In genomic region chr9:41118065-41118464, GRCm38 (mm10) we compare ENCODE assay signal across 9 mouse cellular contexts. TPM values are rescaled to one million over a fixed set of nuclear protein-coding genes. Genes with fewer than 3 reads are reported as not detected.
A peak's percentile ranks its signal among the peaks of the same experiment; 100 is the strongest.
DNase-seq lines count a peak whose midpoint lies in the region; ATAC-seq and TF ChIP-seq lines count a peak whose summit lies in the region.
"Had no signal": no experiment of that assay in that cellular context is flagged by ENCODE, and none has a peak within 500 bp of the region (broad histone marks: within the 10 kb centered on the region; RNA-seq: fewer than 3 reads in every experiment).

No protein-coding gene starts in this region.

- H3K4me1 ChIP-seq in heart, embryonic 12.5 days (replicated peaks) = peaks cover 57% of the 10 kb centered on the region
- no peaks in the 10 kb centered on the region for H3K4me1 ChIP-seq in stomach, embryonic 14.5 days (ENCODE audit: control insufficient read depth, insufficient read depth, low read length)
- no peaks in the 10 kb centered on the region for H3K4me1 ChIP-seq in stomach, postnatal 0 days (replicated peaks; ENCODE audit: control insufficient read depth, insufficient read depth)
- H3K4me1 ChIP-seq in liver, embryonic 14.5 days (replicated peaks; ENCODE audit: control insufficient read depth in 2 of 2, insufficient read depth in 2 of 2, low read length in 1 of 2) = peaks cover 4 to 19% of the 10 kb centered on the region in 2 experiments; a peak in 3 of 4 replicates

- DNase-seq in heart, postnatal 4 days = no peak
- no peak for DNase-seq in stomach, postnatal 0 days (ENCODE audit: low spot score)
- peak; percentile 39 to 48 (median 47) for DNase-seq in liver, embryonic 14.5 days (ENCODE audit: low read depth in 3 of 3, low spot score in 3 of 3)
- no peak for DNase-seq in B cell, adult 2 months
- no peak for DNase-seq in ovary, postnatal 36 days (ENCODE audit: low spot score)
- DNase-seq in adrenal gland, adult 18-20 months (ENCODE audit: low spot score in 2 of 2) = no peak

- H3K4me3 ChIP-seq in heart, embryonic 12.5 days = no peak overlapping the region
- no peak overlapping the region for H3K4me3 ChIP-seq in stomach, embryonic 14.5 days (ENCODE audit: low read depth, low read length)
- H3K4me3 ChIP-seq in stomach, postnatal 0 days (ENCODE audit: low read depth, low read length) = no peak overlapping the region
- H3K4me3 ChIP-seq in liver, embryonic 14.5 days (ENCODE audit: insufficient read depth in 1 of 2, low read depth in 2 of 2, low read length in 2 of 2) = no peak overlapping the region
- H3K4me3 ChIP-seq: hindbrain, embryonic 12.5 days had no signal

- no peaks in the 10 kb centered on the region for H3K36me3 ChIP-seq in heart, embryonic 12.5 days
- H3K36me3 ChIP-seq in stomach, embryonic 14.5 days (ENCODE audit: control insufficient read depth, insufficient read depth, low read length) = no peaks in the 10 kb centered on the region
- H3K36me3 ChIP-seq in stomach, postnatal 0 days (ENCODE audit: control insufficient read depth, insufficient read depth, low read length) = no peaks in the 10 kb centered on the region
- H3K36me3 ChIP-seq in liver, embryonic 14.5 days (replicated peaks; ENCODE audit: control insufficient read depth, insufficient read depth, low read depth) = no peaks in the 10 kb centered on the region
- H3K36me3 ChIP-seq: hindbrain, embryonic 12.5 days had no signal

- peak; percentile 53 for ATAC-seq in heart, embryonic 12.5 days (ENCODE audit: insufficient number of reproducible peaks, low FRiP score)
- peak; percentile 33; the same call in 1 of the 2 replicates for ATAC-seq in stomach, embryonic 14.5 days (ENCODE audit: insufficient number of reproducible peaks, insufficient read depth, low FRiP score, low read depth)
- no peak for ATAC-seq in stomach, postnatal 0 days (ENCODE audit: low FRiP score, low TSS enrichment)
- ATAC-seq in liver, embryonic 14.5 days (ENCODE audit: insufficient read depth) = peak; percentile 97

- H3K9ac ChIP-seq in heart, embryonic 12.5 days = no peak overlapping the region
- no peak overlapping the region for H3K9ac ChIP-seq in stomach, embryonic 14.5 days (replicated peaks; ENCODE audit: low read depth, low read length)
- H3K9ac ChIP-seq in stomach, postnatal 0 days (ENCODE audit: low read length) = no peak overlapping the region
- no peak overlapping the region for H3K9ac ChIP-seq in liver, embryonic 14.5 days (replicated peaks)
- H3K9ac ChIP-seq: hindbrain, embryonic 12.5 days had no signal

- WGBS in heart, embryonic 12.5 days = 29% methylated on average over 7 of the region's 7 CpGs
- 54% methylated on average over 7 of the region's 7 CpGs for WGBS in stomach, embryonic 14.5 days
- WGBS in stomach, postnatal 0 days = 52% methylated on average over 7 of the region's 7 CpGs
- 10% methylated on average over 7 of the region's 7 CpGs for WGBS in liver, embryonic 14.5 days (ENCODE audit: insufficient replicate concordance)

- H3K27ac ChIP-seq in heart, embryonic 12.5 days (ENCODE audit: poor library complexity, severe bottlenecking) = no peak overlapping the region
- H3K27ac ChIP-seq in stomach, embryonic 14.5 days (ENCODE audit: low read length) = no peak overlapping the region
- H3K27ac ChIP-seq in stomach, postnatal 0 days (replicated peaks) = no peak overlapping the region
- no peak overlapping the region for H3K27ac ChIP-seq in liver, embryonic 14.5 days
- H3K27ac ChIP-seq: hindbrain, embryonic 12.5 days had no signal

- no peaks in the 10 kb centered on the region for H3K27me3 ChIP-seq in heart, embryonic 12.5 days (replicated peaks)
- no peaks in the 10 kb centered on the region for H3K27me3 ChIP-seq in stomach, embryonic 14.5 days (ENCODE audit: control insufficient read depth, insufficient read depth, low read length)
- H3K27me3 ChIP-seq in stomach, postnatal 0 days (ENCODE audit: control insufficient read depth, insufficient read depth, low read length) = no peaks in the 10 kb centered on the region
- no peaks in the 10 kb centered on the region for H3K27me3 ChIP-seq in liver, embryonic 14.5 days (ENCODE audit: control insufficient read depth, insufficient read depth, low read length)
- H3K27me3 ChIP-seq: hindbrain, embryonic 12.5 days had no signal

- H3K4me2 ChIP-seq in heart, embryonic 12.5 days = no peak overlapping the region
- H3K4me2 ChIP-seq in stomach, embryonic 14.5 days (replicated peaks; ENCODE audit: low read depth, low read length) = no peak overlapping the region
- H3K4me2 ChIP-seq in stomach, postnatal 0 days (replicated peaks; ENCODE audit: low read depth) = no peak overlapping the region
- peak overlapping the region; percentile 1; the same call in 1 of the 2 replicates for H3K4me2 ChIP-seq in liver, embryonic 14.5 days (ENCODE audit: low read depth)
- H3K4me2 ChIP-seq: hindbrain, embryonic 12.5 days had no signal

- H3K9me3 ChIP-seq in heart, embryonic 12.5 days (replicated peaks) = no peaks in the 10 kb centered on the region
- H3K9me3 ChIP-seq in stomach, embryonic 14.5 days (ENCODE audit: control insufficient read depth, low read depth, low read length) = no peaks in the 10 kb centered on the region
- no peaks in the 10 kb centered on the region for H3K9me3 ChIP-seq in stomach, postnatal 0 days (ENCODE audit: control insufficient read depth, low read length)
- H3K9me3 ChIP-seq in liver, embryonic 14.5 days (ENCODE audit: control insufficient read depth, low read length) = no peaks in the 10 kb centered on the region
- H3K9me3 ChIP-seq: hindbrain, embryonic 12.5 days had no signal

- TF ChIP-seq EP300 in stomach, postnatal 0 days (optimal IDR thresholded peaks at IDR 0.05) = no peak
- no peak for TF ChIP-seq EP300 in liver, embryonic 14.5 days (IDR thresholded peaks at IDR 0.05; ENCODE audit: low read depth)

- no peak for TF ChIP-seq CTCF in stomach, postnatal 0 days (IDR thresholded peaks at IDR 0.05; ENCODE audit: low read depth)
- TF ChIP-seq CTCF in liver, embryonic 14.5 days (IDR thresholded peaks at IDR 0.05; ENCODE audit: low read depth) = no peak

RNA-seq across cellular contexts. Expression of gene Ubash3b, which starts 43.4 kb away (rescaled TPM):
- 13.3 and 13.8 TPM in 2 replicates for polyA plus RNA-seq in heart, embryonic 12.5 days (2016; fragmentation: Nextera tagmentation; extraction: Ambion mirVana)
- total RNA-seq in heart, postnatal 4 days (2021) = 1 to 10 TPM; 6.2 to 6.9 TPM
- 3.4 and 3.7 TPM in 2 replicates for polyA plus RNA-seq in stomach, embryonic 14.5 days (2014; fragmentation: Nextera tagmentation; extraction: Ambion mirVana)
- 1.4 and 1.7 TPM in 2 replicates for polyA plus RNA-seq in stomach, postnatal 0 days (2015; fragmentation: Nextera tagmentation; extraction: Ambion mirVana)
- 3.4 and 3.5 TPM in 2 replicates for polyA plus RNA-seq in liver, embryonic 14.5 days (2012; rRNA removed)
- polyA plus RNA-seq in liver, embryonic 14.5 days (2014; fragmentation: Nextera tagmentation; extraction: Ambion mirVana) = 5.9 and 7.2 TPM in 2 replicates
- 1 to 10 TPM; 2.0 to 2.7 TPM for total RNA-seq in adrenal gland, adult 18-20 months (2021)

Comparison
In these comparisons a context has a peak if more than half of its experiments do, and no peak if none do; other contexts are left out.
1. DNase-seq: peak in liver, embryonic 14.5 days (3 of 3); none in heart, postnatal 4 days (single experiment), stomach, postnatal 0 days (single experiment), B cell, adult 2 months (0 of 2), ovary, postnatal 36 days (single experiment) and adrenal gland, adult 18-20 months (0 of 2).